Mouse (Mus musculus) cortical plate, adult 2 months (tissue): ENCODE measurements at regions not wholly inside any gene's neighbourhood (a gene's known extent, or its start where the extent isn't known, plus 50 kb on each side); places are given as distances from the start of the nearest gene placed in this dataset.

ENCODE experiments used
- H3K27ac ChIP-seq: fragments of 200-500 bp; 2 replicates; pipeline ENCODE4 v1.5.1; 2012; ENCODE audit warnings: low read length, control low read depth, inconsistent platforms; ENCODE audit not compliant: insufficient read depth
- H3K4me1 ChIP-seq: fragments of 200-500 bp; 2 replicates; pipeline ENCODE4 v1.6.1; 2011; ENCODE audit warnings: low read length; ENCODE audit not compliant: control insufficient read depth, insufficient read depth
- H3K4me3 ChIP-seq: fragments of 200-500 bp; 2 replicates; pipeline ENCODE4 v1.5.1; 2011; ENCODE audit warnings: mild to moderate bottlenecking, low read length, control low read depth; ENCODE audit not compliant: insufficient read depth
- CTCF ChIP-seq: fragments of 200-500 bp; IDR thresholded peaks from 2 replicates; pipeline ENCODE4 v1.5.1; 2011; ENCODE audit warnings: mild to moderate bottlenecking, control low read depth, low read length; ENCODE audit not compliant: insufficient read depth; ENCODE audit errors: extremely low read depth
- POLR2A ChIP-seq: fragments of 200-500 bp; IDR thresholded peaks from 2 replicates; pipeline ENCODE4 v1.6.1; 2011; ENCODE audit warnings: mild to moderate bottlenecking, low read length, control low read depth; ENCODE audit not compliant: insufficient read depth; ENCODE audit errors: extremely low read depth

- Histone ChIP-seq H3K4me3 (peak overlapping the region; percentile 38), H3K27ac (no peak overlapping the region), H3K4me1 (peaks cover 2% of the 10 kb centered on the region; the same call in 1 of the 2 replicates)
- TF ChIP-seq CTCF = no peak
- 0 out of 2 replicates have a peak, but pooled peaks have one; percentile 19 for TF ChIP-seq POLR2A
Observed at GRCm38 (mm10) chr10:17330904-17331606, 392.0 kb upstream of the Cited2 start.

GRCm38 (mm10) chr10:17331607-17332008 lies 391.4 kb upstream of the Cited2 start:
- TF ChIP-seq CTCF = no peak
- peak; percentile 60; the same call in 1 of the 2 replicates for TF ChIP-seq POLR2A
- H3K27ac ChIP-seq = no peak overlapping the region
- peaks cover 2% of the 10 kb centered on the region; the same call in 1 of the 2 replicates for H3K4me1 ChIP-seq

GRCm38 (mm10) chr10:17332025-17332767 lies 390.8 kb upstream of the Cited2 start:
- TF ChIP-seq CTCF (no peak), POLR2A (no peak)
- no peak overlapping the region for H3K27ac ChIP-seq
- H3K4me1 ChIP-seq = peaks cover 2% of the 10 kb centered on the region; the same call in 1 of the 2 replicates
- peak overlapping the region; percentile 38; the same call in 1 of the 2 replicates for H3K4me3 ChIP-seq

More at GRCm38 (mm10) chr10:17331607-17332008, 391.4 kb upstream of the Cited2 start:
- peak overlapping the region; percentile 38 for H3K4me3 ChIP-seq

- peaks cover 2% of the 10 kb centered on the region; the same call in 1 of the 2 replicates for H3K4me1 ChIP-seq
- no peak overlapping the region for H3K27ac ChIP-seq
- TF ChIP-seq POLR2A = no peak
- H3K4me3 ChIP-seq = no peak overlapping the region
Observed at GRCm38 (mm10) chr10:17332986-17333385, 390.0 kb upstream of the Cited2 start.

GRCm38 (mm10) chr10:17333676-17334075 lies 389.3 kb upstream of the Cited2 start:
- TF ChIP-seq POLR2A (no peak), CTCF (no peak)
- H3K4me1 ChIP-seq = peaks cover 2% of the 10 kb centered on the region; the same call in 1 of the 2 replicates

GRCm38 (mm10) chr10:17337217-17337616 lies 385.8 kb upstream of the Cited2 start:
- Histone ChIP-seq H3K27ac (no peak overlapping the region), H3K4me3 (no peak overlapping the region), H3K4me1 (no peaks in the 10 kb centered on the region)
- TF ChIP-seq POLR2A (no peak), CTCF (no peak)

More at GRCm38 (mm10) chr10:17333676-17334075, 389.3 kb upstream of the Cited2 start:
- no peak overlapping the region for H3K27ac ChIP-seq
- no peak overlapping the region for H3K4me3 ChIP-seq

- H3K4me3 ChIP-seq = no peak overlapping the region
- no peak for TF ChIP-seq POLR2A
- TF ChIP-seq CTCF = no peak
- no peaks in the 10 kb centered on the region; the same call in 1 of the 2 replicates for H3K4me1 ChIP-seq
- no peak overlapping the region for H3K27ac ChIP-seq
Observed at GRCm38 (mm10) chr10:17343829-17344228, 379.2 kb upstream of the Cited2 start.

- no peak overlapping the region for H3K27ac ChIP-seq
- TF ChIP-seq POLR2A (no peak), CTCF (no peak)
- H3K4me3 ChIP-seq = no peak overlapping the region
- no peaks in the 10 kb centered on the region; the same call in 1 of the 2 replicates for H3K4me1 ChIP-seq
Observed at GRCm38 (mm10) chr10:17352202-17352994, 370.6 kb upstream of the Cited2 start.

- H3K4me1 ChIP-seq = no peaks in the 10 kb centered on the region
- H3K4me3 ChIP-seq = no peak overlapping the region
- TF ChIP-seq CTCF (no peak), POLR2A (no peak)
- H3K27ac ChIP-seq = no peak overlapping the region
Observed at GRCm38 (mm10) chr10:17355476-17355875, 367.5 kb upstream of the Cited2 start.

- no peaks in the 10 kb centered on the region for H3K4me1 ChIP-seq
- no peak overlapping the region for H3K4me3 ChIP-seq
- H3K27ac ChIP-seq = no peak overlapping the region
- no peak for TF ChIP-seq POLR2A
- no peak for TF ChIP-seq CTCF
Observed at GRCm38 (mm10) chr10:17356041-17356440, 367.0 kb upstream of the Cited2 start.
